Mouse (Mus musculus) limb, embryonic 13.5 days (tissue): ENCODE data around the gene Ifitm2. TPM values are rescaled to one million over a fixed set of nuclear protein-coding genes. Genes with fewer than 3 reads are reported as not detected.
A peak's percentile ranks its signal among the peaks of the same experiment; 100 is the strongest.

Experiments
- ATAC-seq: fragments of 200-750 bp; cut with Nextera tagmentation; 2 replicates; pipeline ENCODE4 v1.8.0; 2017; ENCODE audit warnings: low read depth, moderate number of reproducible peaks, moderate TSS enrichment; ENCODE audit not compliant: low FRiP score
- H3K27ac ChIP-seq: fragments of 300-500 bp; sonication (generic); 2 replicates; pipeline ENCODE4 v1.5.1; 2015; ENCODE audit warnings: inconsistent platforms, mild to moderate bottlenecking, moderate library complexity
- H3K27me3 ChIP-seq: fragments of 300-500 bp; sonication (generic); 2 replicates; pipeline ENCODE4 v1.6.1; 2015; ENCODE audit warnings: mild to moderate bottlenecking, inconsistent platforms
- H3K36me3 ChIP-seq: fragments of 300-500 bp; sonication (generic); 2 replicates; pipeline ENCODE4 v1.6.1; 2015; ENCODE audit warnings: inconsistent platforms, mild to moderate bottlenecking, moderate library complexity
- H3K4me1 ChIP-seq: fragments of 300-500 bp; sonication (generic); 2 replicates; pipeline ENCODE4 v1.6.1; 2015; ENCODE audit warnings: inconsistent platforms
- H3K4me2 ChIP-seq: fragments of 300-500 bp; sonication (generic); replicated peaks from 2 replicates; pipeline ENCODE4 v1.6.1; 2015; ENCODE audit warnings: inconsistent platforms, mild to moderate bottlenecking, moderate library complexity
- H3K4me3 ChIP-seq: fragments of 300-500 bp; sonication (generic); 2 replicates; pipeline ENCODE4 v1.5.1; 2015; ENCODE audit warnings: moderate library complexity, mild to moderate bottlenecking, inconsistent platforms
- H3K9ac ChIP-seq: fragments of 300-500 bp; sonication (generic); 2 replicates; pipeline ENCODE4 v1.6.1; 2015; ENCODE audit warnings: mild to moderate bottlenecking, inconsistent platforms
- H3K9me3 ChIP-seq: fragments of 300-500 bp; sonication (generic); 2 replicates; pipeline ENCODE4 v1.6.1; 2016; ENCODE audit warnings: inconsistent platforms
- WGBS: fragments of 180-500 bp; shearing (Covaris S2); methylation state at CpG from one replicate; pipeline ENCODE4 v1.1.7; 2015; 5-methylcytosine and 5-hydroxymethylcytosine counted together
- polyA plus RNA-seq: library from polyadenylated mRNA; unstranded; fragments of >200 nt; fragmentation: Nextera tagmentation; extraction: Ambion mirVana; gene quantifications from 2 replicates; pipeline ENCODE4 v1.2.1, GENCODE M21; 2015

Gene Ifitm2
- polyA plus RNA-seq, 1 experiment from 2014 or later: 1,181 TPM

DNA sequence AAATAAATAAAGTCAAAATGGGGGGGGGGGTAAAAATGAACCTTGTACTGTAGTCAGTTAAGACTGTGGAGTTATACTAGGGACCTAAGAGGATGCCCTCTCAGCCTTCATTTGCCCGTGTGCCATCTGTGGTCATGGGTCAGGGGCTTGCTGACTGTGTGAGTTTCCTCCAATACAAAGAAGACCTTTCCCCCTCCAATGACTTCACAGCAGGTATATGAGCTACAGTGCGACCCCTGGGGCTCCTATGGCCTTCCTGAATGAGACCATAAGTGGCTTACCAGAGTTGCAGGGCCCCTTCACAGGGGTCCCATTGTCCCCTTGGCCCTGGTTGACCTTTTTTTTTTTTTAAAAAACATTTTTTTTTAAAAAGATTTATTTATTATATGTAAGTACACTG, 5.6 kb upstream of the Ifitm2 start:
- Histone ChIP-seq H3K4me3 (no peak overlapping the region), H3K27me3 (no peaks in the 10 kb centered on the region), H3K36me3 (no peaks in the 10 kb centered on the region), H3K4me2 (no peak overlapping the region), H3K9me3 (no peaks in the 10 kb centered on the region), H3K4me1 (peaks cover 18% of the 10 kb centered on the region), H3K9ac (no peak overlapping the region), H3K27ac (no peak overlapping the region)
- ATAC-seq: no peak
- 81% methylated on average over 2 of the region's 2 CpGs for WGBS

DNA sequence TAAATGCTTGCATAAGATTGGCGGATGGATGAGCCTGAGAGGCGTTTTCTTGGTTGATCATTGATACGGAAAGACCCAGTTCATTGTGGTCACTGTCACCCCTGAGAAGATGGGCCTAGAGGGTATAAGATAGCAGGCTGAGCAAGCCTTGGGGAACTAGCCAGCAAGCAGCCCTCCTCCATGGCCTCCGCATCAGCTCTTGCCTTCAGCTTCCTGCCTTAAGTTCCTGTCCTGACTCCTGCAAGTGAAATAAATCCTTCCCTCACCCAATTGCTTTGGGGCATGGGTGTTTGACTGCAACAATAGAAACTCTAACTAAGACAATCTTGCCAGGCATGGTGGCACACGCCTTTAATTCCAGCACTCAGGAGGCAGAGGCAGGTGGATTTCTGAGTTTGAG, 4.2 kb upstream of the Ifitm2 start:
- peaks cover 24% of the 10 kb centered on the region for H3K4me1 ChIP-seq
- no peak overlapping the region for H3K9ac ChIP-seq
- 80% methylated on average over 5 of the region's 5 CpGs for WGBS
- H3K27ac ChIP-seq: no peak overlapping the region
- no peaks in the 10 kb centered on the region for H3K36me3 ChIP-seq
- ATAC-seq: no peak
- no peaks in the 10 kb centered on the region for H3K9me3 ChIP-seq
- H3K27me3 ChIP-seq: no peaks in the 10 kb centered on the region
- no peak overlapping the region for H3K4me3 ChIP-seq
- H3K4me2 ChIP-seq: no peak overlapping the region

DNA sequence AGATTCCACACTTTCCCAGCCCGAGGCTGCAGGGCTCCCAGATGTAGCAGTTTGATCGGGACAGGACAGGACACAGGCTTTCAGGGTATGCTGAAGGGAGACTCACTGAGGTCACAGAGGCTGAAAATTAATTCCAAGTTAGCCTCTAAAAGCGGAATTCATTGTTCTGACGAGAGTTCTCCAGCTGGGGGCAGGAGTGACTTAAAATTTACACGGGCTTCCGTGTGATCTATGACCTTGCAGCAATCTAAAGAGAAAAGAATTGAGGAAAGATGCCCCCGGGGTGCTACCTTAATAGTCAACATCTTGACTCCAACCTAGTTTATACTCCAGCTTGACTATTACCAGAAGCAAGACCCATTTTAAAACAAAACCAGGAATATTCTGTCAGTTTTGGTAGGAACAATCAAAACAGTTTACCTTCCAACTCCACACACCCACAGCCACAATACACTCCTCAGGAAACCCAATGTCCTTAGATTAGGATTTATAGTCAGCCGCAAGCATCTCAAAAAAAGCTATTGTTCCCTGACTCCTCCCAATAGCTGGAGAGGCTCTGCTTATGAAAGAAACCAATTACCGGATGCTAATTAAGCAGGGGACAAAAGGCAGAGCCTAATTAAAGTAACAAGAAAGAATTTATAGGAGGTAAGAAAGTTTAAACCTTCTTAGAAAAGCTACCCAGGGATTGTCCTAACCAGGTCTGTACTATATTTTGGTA, 3.6 kb upstream of the Ifitm2 start:
- Histone ChIP-seq H3K27me3 (no peaks in the 10 kb centered on the region), H3K27ac (no peak overlapping the region), H3K9me3 (no peaks in the 10 kb centered on the region), H3K36me3 (no peaks in the 10 kb centered on the region), H3K4me3 (no peak overlapping the region), H3K4me2 (no peak overlapping the region), H3K9ac (no peak overlapping the region), H3K4me1 (peaks cover 27% of the 10 kb centered on the region)
- ATAC-seq: no peak
- WGBS: 7% methylated on average over 9 of the region's 9 CpGs

- H3K9ac ChIP-seq: peak overlapping the region; percentile 82; the same call in 1 of the 2 replicates
- peak; percentile 8; the same call in 1 of the 2 replicates for ATAC-seq
- WGBS: 20% methylated on average over 6 of the region's 6 CpGs
Observed at GRCm38 (mm10) chr7:140956556-140956869, 726 bp upstream of the Ifitm2 start.

DNA sequence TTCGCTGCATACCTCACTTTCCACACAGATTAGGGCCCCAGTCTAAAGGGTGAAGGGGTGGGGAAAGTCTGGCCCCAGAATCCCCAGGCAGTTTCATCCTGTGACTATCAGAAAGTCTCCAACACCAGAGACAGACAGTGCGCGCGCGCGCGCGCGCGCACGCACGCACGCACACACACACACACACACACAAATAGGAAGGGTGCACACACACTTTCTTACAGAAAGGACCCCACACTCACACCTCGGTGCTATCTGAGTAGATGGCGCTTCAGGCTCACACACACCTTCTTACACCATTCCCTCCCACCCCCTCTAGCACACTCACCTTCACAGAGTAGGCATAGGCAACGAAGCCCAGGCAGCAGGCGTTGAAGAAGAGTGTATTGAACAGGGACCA, 445 bp downstream of the Ifitm2 start:
- WGBS: 4% methylated on average over 17 of the region's 17 CpGs
- Histone ChIP-seq H3K4me1 (peaks cover 67% of the 10 kb centered on the region), H3K9ac (peak overlapping the region; percentile 82), H3K27ac (peak overlapping the region; percentile 99), H3K4me3 (peak overlapping the region; percentile 70), H3K9me3 (no peaks in the 10 kb centered on the region), H3K27me3 (no peaks in the 10 kb centered on the region), H3K36me3 (peaks cover 17% of the 10 kb centered on the region), H3K4me2 (peak overlapping the region; percentile 89)
- peak; percentile 2; the same call in 1 of the 2 replicates for ATAC-seq

More at GRCm38 (mm10) chr7:140956556-140956869, 726 bp upstream of the Ifitm2 start:
- H3K27ac ChIP-seq: peak overlapping the region; percentile 99
- H3K36me3 ChIP-seq: peaks cover 13% of the 10 kb centered on the region
- H3K27me3 ChIP-seq: no peaks in the 10 kb centered on the region
- H3K9me3 ChIP-seq: no peaks in the 10 kb centered on the region
- H3K4me1 ChIP-seq: peaks cover 55% of the 10 kb centered on the region
- peak overlapping the region; percentile 89 for H3K4me2 ChIP-seq
- H3K4me3 ChIP-seq: peak overlapping the region; percentile 70

- Histone ChIP-seq H3K4me2 (peak overlapping the region; percentile 89), H3K9me3 (no peaks in the 10 kb centered on the region), H3K36me3 (peaks cover 23% of the 10 kb centered on the region), H3K4me3 (peak overlapping the region; percentile 70), H3K27me3 (no peaks in the 10 kb centered on the region), H3K9ac (peak overlapping the region; percentile 82), H3K4me1 (peaks cover 73% of the 10 kb centered on the region), H3K27ac (peak overlapping the region; percentile 99)
- ATAC-seq: no peak
- 4% methylated on average over 9 of the region's 9 CpGs for WGBS
Observed at GRCm38 (mm10) chr7:140954733-140955071, 1.1 kb downstream of the Ifitm2 start.

GRCm38 (mm10) chr7:140953800-140954732, 1.7 kb downstream of the Ifitm2 start:
- Histone ChIP-seq H3K4me2 (peak overlapping the region; percentile 89), H3K36me3 (peaks cover 29% of the 10 kb centered on the region), H3K4me1 (peaks cover 67% of the 10 kb centered on the region), H3K9me3 (no peaks in the 10 kb centered on the region), H3K4me3 (peak overlapping the region; percentile 70), H3K27me3 (no peaks in the 10 kb centered on the region), H3K27ac (peak overlapping the region; percentile 99), H3K9ac (peak overlapping the region; percentile 82)
- WGBS: 52% methylated on average over 15 of the region's 15 CpGs
- no peak for ATAC-seq

- ATAC-seq: no peak
- peak overlapping the region; percentile 70 for H3K4me3 ChIP-seq
- 0 out of 2 replicates have a peak overlapping the region, but pooled peaks have one; percentile 28 for H3K27ac ChIP-seq
- peak overlapping the region; percentile 48; the same call in 1 of the 2 replicates for H3K9ac ChIP-seq
- no peaks in the 10 kb centered on the region for H3K27me3 ChIP-seq
- H3K36me3 ChIP-seq: peaks cover 39% of the 10 kb centered on the region
- 78% methylated on average over 11 of the region's 11 CpGs for WGBS
- peak overlapping the region; percentile 89 for H3K4me2 ChIP-seq
- no peaks in the 10 kb centered on the region for H3K9me3 ChIP-seq
- H3K4me1 ChIP-seq: peaks cover 64% of the 10 kb centered on the region
Observed at GRCm38 (mm10) chr7:140953133-140953532, 2.7 kb downstream of the Ifitm2 start.

- ATAC-seq: no peak
- Histone ChIP-seq H3K9me3 (no peaks in the 10 kb centered on the region), H3K4me2 (peak overlapping the region; percentile 89), H3K4me3 (no peak overlapping the region), H3K27me3 (no peaks in the 10 kb centered on the region), H3K27ac (peak overlapping the region; percentile 28; the same call in 1 of the 2 replicates), H3K9ac (peak overlapping the region; percentile 20; the same call in 1 of the 2 replicates), H3K36me3 (peaks cover 46% of the 10 kb centered on the region), H3K4me1 (peaks cover 64% of the 10 kb centered on the region)
- WGBS: 62% methylated on average over 7 of the region's 7 CpGs
Observed at GRCm38 (mm10) chr7:140952441-140952840, 3.3 kb downstream of the Ifitm2 start.

DNA sequence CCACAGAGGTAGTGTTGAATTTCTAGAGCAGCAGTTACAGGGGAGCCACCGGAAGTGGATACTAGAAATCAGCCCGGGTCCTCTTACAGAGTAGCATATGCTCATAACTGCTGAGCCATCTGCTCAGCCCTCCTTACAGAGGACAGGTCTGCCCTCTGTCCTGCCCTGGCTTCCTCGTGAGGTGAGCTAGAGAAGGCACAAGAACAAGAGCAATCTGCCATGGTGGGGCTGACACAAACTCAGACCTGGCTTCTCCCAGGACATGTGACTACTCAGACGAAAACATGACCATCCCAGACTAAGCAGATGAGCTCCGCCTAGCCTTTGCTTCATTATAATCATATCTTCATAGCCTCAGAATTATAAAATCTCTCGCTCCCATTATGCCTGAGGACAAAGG, 4.0 kb downstream of the Ifitm2 start:
- Histone ChIP-seq H3K36me3 (peaks cover 52% of the 10 kb centered on the region), H3K4me1 (peaks cover 59% of the 10 kb centered on the region), H3K27ac (no peak overlapping the region), H3K4me2 (peak overlapping the region; percentile 89; the same call in 1 of the 2 replicates), H3K4me3 (no peak overlapping the region), H3K9ac (0 out of 2 replicates have a peak overlapping the region, but pooled peaks have one; percentile 31), H3K27me3 (no peaks in the 10 kb centered on the region), H3K9me3 (no peaks in the 10 kb centered on the region)
- ATAC-seq: no peak
- 60% methylated on average over 6 of the region's 6 CpGs for WGBS

- Histone ChIP-seq H3K36me3 (peaks cover 59% of the 10 kb centered on the region), H3K27me3 (no peaks in the 10 kb centered on the region), H3K9me3 (no peaks in the 10 kb centered on the region), H3K4me3 (0 out of 2 replicates have a peak overlapping the region, but pooled peaks have one; percentile 1), H3K9ac (peak overlapping the region; percentile 51), H3K27ac (peak overlapping the region; percentile 55; the same call in 1 of the 2 replicates), H3K4me2 (peak overlapping the region; percentile 38), H3K4me1 (peaks cover 52% of the 10 kb centered on the region)
- 30% methylated on average over 8 of the region's 8 CpGs for WGBS
- ATAC-seq: no peak
Observed at GRCm38 (mm10) chr7:140951051-140951450, 4.7 kb downstream of the Ifitm2 start.
